Mouse (Mus musculus): Measurements from ENCODE around the gene Thap2. TPM values are rescaled to one million over a fixed set of nuclear protein-coding genes. Genes with fewer than 3 reads are reported as not detected.

Gene Thap2
- total and polyA plus RNA-seq, 3 experiments: 8.4 to 25.7 (median 11.4) TPM

- peaks cover 17% of the 10 kb centered on the region for H3K36me3 ChIP-seq (replicated peaks)
- H3K4me1 ChIP-seq (ENCODE audit: insufficient read depth, low read depth, low read length): peaks cover 33% of the 10 kb centered on the region
- DNase-seq (ENCODE audit: low spot score) (no peak), ATAC-seq (ENCODE audit: extremely low read depth, insufficient number of reproducible peaks, low FRiP score, poor library complexity, severe bottlenecking) (no peak)
- H3K27me3 ChIP-seq (ENCODE audit: insufficient read depth, low read length): no peaks in the 10 kb centered on the region
- H3K4me3 ChIP-seq (ENCODE audit: low read depth, low read length): peak overlapping the region; percentile 94
- TF ChIP-seq CTCF (IDR thresholded peaks at IDR 0.05; ENCODE audit: low read depth, low read length): no peak
- TF ChIP-seq GATA1 (IDR thresholded peaks at IDR 0.05; ENCODE audit: borderline replicate concordance, low read length): no peak
- no peak for TF ChIP-seq POLR2AphosphoS5 (IDR thresholded peaks at IDR 0.05; ENCODE audit: insufficient replicate concordance, low read depth, low read length)
- TF ChIP-seq TAL1 (conservative IDR thresholded peaks at IDR 0.05; ENCODE audit: low read depth, low read length): no peak
- TF ChIP-seq GATA2 (IDR thresholded peaks at IDR 0.05; ENCODE audit: borderline replicate concordance, low read depth, low read length): no peak
- H3K9me3 ChIP-seq (replicated peaks): no peaks in the 10 kb centered on the region
Observed at GRCm38 (mm10) chr10:115382846-115383643, 1.2 kb downstream of the Thap2 start.

- H3K4me3 ChIP-seq (ENCODE audit: low read depth, low read length): no peak overlapping the region
- no peaks in the 10 kb centered on the region for H3K27me3 ChIP-seq (ENCODE audit: insufficient read depth, low read length)
- TF ChIP-seq TAL1 (conservative IDR thresholded peaks at IDR 0.05; ENCODE audit: low read depth, low read length): no peak
- TF ChIP-seq GATA2 (IDR thresholded peaks at IDR 0.05; ENCODE audit: borderline replicate concordance, low read depth, low read length): no peak
- TF ChIP-seq POLR2AphosphoS5 (IDR thresholded peaks at IDR 0.05; ENCODE audit: insufficient replicate concordance, low read depth, low read length): no peak
- TF ChIP-seq CTCF (IDR thresholded peaks at IDR 0.05; ENCODE audit: low read depth, low read length): no peak
- TF ChIP-seq GATA1 (IDR thresholded peaks at IDR 0.05; ENCODE audit: borderline replicate concordance, low read length): no peak
- H3K9me3 ChIP-seq (replicated peaks): no peaks in the 10 kb centered on the region
- ATAC-seq (ENCODE audit: extremely low read depth, insufficient number of reproducible peaks, low FRiP score, poor library complexity, severe bottlenecking) (no peak), DNase-seq (ENCODE audit: low spot score) (no peak)
- H3K4me1 ChIP-seq (ENCODE audit: insufficient read depth, low read depth, low read length): peaks cover 28% of the 10 kb centered on the region
- H3K36me3 ChIP-seq (replicated peaks): peaks cover 20% of the 10 kb centered on the region
Observed at GRCm38 (mm10) chr10:115381506-115382084, 2.6 kb downstream of the Thap2 start.

GRCm38 (mm10) chr10:115363151-115363550, 21.1 kb downstream of the Thap2 start:
- H3K4me1 ChIP-seq (ENCODE audit: insufficient read depth, low read depth, low read length): peaks cover 33% of the 10 kb centered on the region

GRCm38 (mm10) chr10:115362623-115362964, 21.6 kb downstream of the Thap2 start:
- no peak for TF ChIP-seq CTCF (IDR thresholded peaks at IDR 0.05; ENCODE audit: low read depth, low read length)
- TF ChIP-seq TAL1 (conservative IDR thresholded peaks at IDR 0.05; ENCODE audit: low read depth, low read length): no peak
- TF ChIP-seq GATA2 (IDR thresholded peaks at IDR 0.05; ENCODE audit: borderline replicate concordance, low read depth, low read length): no peak
- no peak for TF ChIP-seq GATA1 (IDR thresholded peaks at IDR 0.05; ENCODE audit: borderline replicate concordance, low read length)
- TF ChIP-seq POLR2AphosphoS5 (IDR thresholded peaks at IDR 0.05; ENCODE audit: insufficient replicate concordance, low read depth, low read length): no peak
- H3K4me1 ChIP-seq (ENCODE audit: insufficient read depth, low read depth, low read length): peaks cover 33% of the 10 kb centered on the region
- H3K4me3 ChIP-seq (ENCODE audit: low read depth, low read length): peak overlapping the region; percentile 74
- H3K9me3 ChIP-seq (replicated peaks): no peaks in the 10 kb centered on the region
- DNase-seq (ENCODE audit: low spot score) (no peak), ATAC-seq (ENCODE audit: extremely low read depth, insufficient number of reproducible peaks, low FRiP score, poor library complexity, severe bottlenecking) (no peak)
- H3K36me3 ChIP-seq (replicated peaks): peaks cover 11% of the 10 kb centered on the region
- H3K27me3 ChIP-seq (ENCODE audit: insufficient read depth, low read length): no peaks in the 10 kb centered on the region

More at GRCm38 (mm10) chr10:115363151-115363550, 21.1 kb downstream of the Thap2 start:
- no peaks in the 10 kb centered on the region for H3K27me3 ChIP-seq (ENCODE audit: insufficient read depth, low read length)
- no peaks in the 10 kb centered on the region for H3K9me3 ChIP-seq (replicated peaks)
- H3K36me3 ChIP-seq (replicated peaks): peaks cover 8% of the 10 kb centered on the region
- ATAC-seq (ENCODE audit: extremely low read depth, insufficient number of reproducible peaks, low FRiP score, poor library complexity, severe bottlenecking) (no peak), DNase-seq (ENCODE audit: low spot score) (no peak)
- peak overlapping the region; percentile 74; the same call in 1 of the 2 replicates for H3K4me3 ChIP-seq (ENCODE audit: low read depth, low read length)
- TF ChIP-seq CTCF (IDR thresholded peaks at IDR 0.05; ENCODE audit: low read depth, low read length): no peak
- no peak for TF ChIP-seq GATA1 (IDR thresholded peaks at IDR 0.05; ENCODE audit: borderline replicate concordance, low read length)
- no peak for TF ChIP-seq GATA2 (IDR thresholded peaks at IDR 0.05; ENCODE audit: borderline replicate concordance, low read depth, low read length)
- no peak for TF ChIP-seq TAL1 (conservative IDR thresholded peaks at IDR 0.05; ENCODE audit: low read depth, low read length)
- no peak for TF ChIP-seq POLR2AphosphoS5 (IDR thresholded peaks at IDR 0.05; ENCODE audit: insufficient replicate concordance, low read depth, low read length)

GRCm38 (mm10) chr10:115361840-115362622, 22.2 kb downstream of the Thap2 start, which contains the start of gene Tmem19:
TSS of gene Tmem19 (minus strand) at chr10:115362501.
- Histone ChIP-seq H3K4me1 (ENCODE audit: insufficient read depth, low read depth, low read length) (peaks cover 33% of the 10 kb centered on the region), H3K36me3 (replicated peaks) (peaks cover 16% of the 10 kb centered on the region), H3K9me3 (replicated peaks) (no peaks in the 10 kb centered on the region), H3K4me3 (ENCODE audit: low read depth, low read length) (peak within 1 kb of the TSS; percentile 74), H3K27me3 (ENCODE audit: insufficient read depth, low read length) (no peaks in the 10 kb centered on the region)
- peak; percentile 95 for ATAC-seq (ENCODE audit: extremely low read depth, insufficient number of reproducible peaks, low FRiP score, poor library complexity, severe bottlenecking)
- TF ChIP-seq TAL1 (conservative IDR thresholded peaks at IDR 0.05; ENCODE audit: low read depth, low read length) (no peak), GATA2 (IDR thresholded peaks at IDR 0.05; ENCODE audit: borderline replicate concordance, low read depth, low read length) (no peak), CTCF (IDR thresholded peaks at IDR 0.05; ENCODE audit: low read depth, low read length) (no peak), POLR2AphosphoS5 (IDR thresholded peaks at IDR 0.05; ENCODE audit: insufficient replicate concordance, low read depth, low read length) (no peak), GATA1 (IDR thresholded peaks at IDR 0.05; ENCODE audit: borderline replicate concordance, low read length) (no peak)
- DNase-seq (ENCODE audit: low spot score): peak; percentile 97
